Mouse (Mus musculus): ENCODE measurements around the gene Myl6.

DNA sequence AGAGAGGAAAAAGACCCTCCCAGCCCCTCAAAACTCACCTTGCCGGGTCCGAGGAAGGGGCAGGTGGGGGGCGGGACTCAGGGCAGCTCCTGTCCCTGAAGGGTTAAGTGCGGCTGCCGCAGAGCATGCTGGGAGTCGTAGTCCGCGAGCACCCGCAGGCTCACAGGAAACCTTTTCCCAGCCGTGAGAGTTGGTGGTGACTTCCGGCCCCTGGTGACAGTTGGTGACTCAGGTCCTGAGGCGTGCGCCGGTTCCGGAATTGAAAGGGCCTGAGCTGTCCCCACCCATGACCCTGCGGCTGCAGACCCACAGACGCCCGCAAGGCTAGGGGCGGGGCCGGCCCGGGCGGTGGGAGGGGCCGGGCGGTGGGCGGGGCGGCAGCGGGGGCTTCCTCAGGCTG is 4.6 kb upstream of the Myl6 start, which contains the start of gene Myl6b:
- peak; percentile 20; the same call in 1 of the 2 replicates for TF ChIP-seq POLR2A (IDR thresholded peaks at IDR 0.05; ENCODE audit: borderline replicate concordance, control insufficient read depth, low read depth, low read length)
- 0 out of 2 replicates have a peak, but pooled peaks have one; percentile 4 for TF ChIP-seq CTCF (IDR thresholded peaks at IDR 0.05; ENCODE audit: control insufficient read depth, insufficient read depth, low read length)

Measured in bone marrow, adult 2 months (tissue).